Mouse (Mus musculus) cerebellum, postnatal 14 days (tissue): ENCODE results near the gene Tmem26.

ENCODE experiments used
- DNase-seq, 2 experiments: peaks; one replicate each; pipeline ENCODE4 v3.0.0; 2021; ENCODE audit warnings: mixed read lengths in 2 of 2

Tmem26 gene

DNA sequence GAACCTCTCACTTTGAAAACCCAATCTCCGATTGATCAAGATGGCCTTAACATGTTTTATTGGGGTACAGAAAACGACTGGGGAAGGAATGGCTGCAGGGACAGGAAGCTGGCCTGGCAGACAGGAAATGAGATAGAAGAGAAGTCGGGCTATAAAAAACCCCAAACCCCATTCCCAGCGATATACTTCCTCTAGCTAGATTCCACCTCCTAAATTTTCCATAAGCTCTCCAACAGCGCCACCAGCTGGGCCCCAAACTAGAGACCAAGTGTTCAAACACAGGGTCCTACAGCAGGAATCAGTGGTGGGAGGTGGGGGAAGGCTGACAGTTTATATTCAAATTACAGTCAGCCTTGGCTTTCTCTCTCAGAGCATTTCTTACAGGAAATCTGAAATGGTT is 35.8 kb downstream of the Tmem26 start:
- peak in 1 of 2 experiments; percentile 5 for DNase-seq

GRCm38 (mm10) chr10:68759789-68760188 is 36.3 kb downstream of the Tmem26 start:
- no peak for DNase-seq

- DNase-seq = no peak
These were observed 57.8 kb downstream of the Tmem26 start for GRCm38 (mm10) chr10:68781067-68781868.

DNA sequence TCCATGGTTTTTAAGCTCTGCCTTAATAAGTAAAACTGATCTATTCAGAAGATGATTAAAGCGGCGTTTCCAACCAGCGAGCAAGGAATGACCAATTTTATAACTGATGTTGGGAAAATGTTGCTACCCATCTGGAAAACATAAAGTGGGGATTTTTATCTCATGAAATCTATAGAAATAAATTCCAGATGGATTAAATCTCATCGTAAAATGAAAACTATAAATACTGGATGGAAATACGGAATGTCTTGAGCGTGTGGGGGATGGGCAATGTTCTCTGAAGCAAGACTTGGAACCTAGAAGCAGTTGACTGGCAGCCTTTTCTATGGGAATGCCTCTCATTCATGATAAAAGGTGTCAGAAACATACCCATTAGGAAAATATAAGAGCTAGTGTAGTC is 59.3 kb downstream of the Tmem26 start:
- DNase-seq = no peak

GRCm38 (mm10) chr10:68783856-68784255 is 60.4 kb downstream of the Tmem26 start:
- no peak for DNase-seq

- no peak for DNase-seq
These were observed 61.0 kb downstream of the Tmem26 start for GRCm38 (mm10) chr10:68784463-68784862.

- no peak for DNase-seq
These were observed 72.0 kb downstream of the Tmem26 start for GRCm38 (mm10) chr10:68795466-68795865.

- no peak for DNase-seq
These were observed 76.4 kb downstream of the Tmem26 start for GRCm38 (mm10) chr10:68799883-68800282.

GRCm38 (mm10) chr10:68800339-68800738 is 76.9 kb downstream of the Tmem26 start:
- DNase-seq = no peak

DNA sequence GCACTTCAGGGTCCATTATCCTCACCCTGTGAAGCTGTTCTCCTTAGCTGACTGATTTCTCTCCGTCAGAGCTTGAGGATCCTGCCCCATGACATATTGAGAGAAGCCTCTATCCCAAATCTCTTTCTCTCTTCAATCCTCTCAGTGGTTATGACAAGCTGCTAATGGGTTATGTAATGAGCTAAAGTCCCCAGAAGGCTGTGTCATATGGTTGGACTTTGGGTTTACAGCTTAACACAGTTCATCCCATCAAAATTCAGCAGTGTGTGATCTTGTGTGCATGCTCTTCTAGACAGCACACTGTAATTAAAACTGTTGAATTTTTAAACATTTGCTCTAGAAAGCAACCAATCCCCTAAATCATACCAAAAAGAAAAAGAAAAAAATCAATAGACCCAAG is 82.9 kb downstream of the Tmem26 start:
- no peak for DNase-seq

GRCm38 (mm10) chr10:68810958-68811357 is 87.5 kb downstream of the Tmem26 start:
- DNase-seq = no peak

- DNase-seq = no peak
These were observed 89.3 kb downstream of the Tmem26 start for GRCm38 (mm10) chr10:68812699-68813098.

DNA sequence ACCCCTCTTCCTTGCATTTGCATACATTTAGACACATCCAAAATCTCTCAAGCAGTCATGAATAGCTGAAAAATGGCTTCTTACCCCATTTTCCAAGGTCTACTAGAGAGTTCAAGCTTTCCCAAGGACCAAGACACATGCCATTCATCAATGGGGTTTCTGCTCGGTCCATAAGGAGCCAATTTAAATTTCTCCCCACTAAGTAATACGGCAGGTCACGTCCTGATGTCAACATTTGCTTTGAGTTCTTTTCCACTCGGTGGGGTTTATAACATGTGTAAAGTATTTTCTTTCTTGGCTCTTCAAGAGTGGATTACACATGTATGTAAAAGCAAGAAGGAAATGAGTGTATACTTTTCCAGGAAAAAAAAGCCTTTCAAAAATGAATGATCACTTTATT is 93.8 kb downstream of the Tmem26 start:
- no peak for DNase-seq

DNA sequence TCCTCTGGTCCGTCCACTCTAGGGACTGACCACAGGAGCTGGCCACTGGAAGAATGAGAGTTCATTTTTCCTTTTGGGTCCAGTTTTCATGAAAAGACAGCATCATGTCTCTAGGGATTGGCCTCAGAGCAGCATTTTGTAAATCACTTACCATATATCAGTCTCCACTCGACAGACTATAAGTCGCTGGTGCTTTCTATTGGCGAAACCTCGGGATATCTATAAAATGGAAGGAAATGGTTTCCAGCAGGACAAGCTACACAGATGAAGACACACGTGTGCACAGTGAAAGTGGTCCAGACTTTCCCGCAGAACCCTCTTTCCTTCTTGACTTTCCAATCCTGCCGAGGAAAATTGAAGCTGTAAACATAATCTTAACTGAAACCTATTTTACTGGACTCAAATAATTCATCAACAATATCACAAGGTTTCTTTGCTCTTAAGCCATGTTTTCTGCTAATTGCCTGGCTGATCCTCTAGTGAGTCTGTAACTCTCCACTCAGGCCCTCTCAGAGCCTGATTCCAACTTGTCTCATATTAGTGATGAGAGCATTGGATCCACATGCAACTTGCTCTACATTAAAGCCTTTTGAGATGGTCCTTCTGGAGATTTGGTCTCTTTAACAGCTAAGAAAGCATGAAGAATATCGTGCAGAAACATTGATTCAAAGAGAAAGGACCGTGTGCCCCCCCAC is 94.8 kb downstream of the Tmem26 start:
- no peak for DNase-seq

DNA sequence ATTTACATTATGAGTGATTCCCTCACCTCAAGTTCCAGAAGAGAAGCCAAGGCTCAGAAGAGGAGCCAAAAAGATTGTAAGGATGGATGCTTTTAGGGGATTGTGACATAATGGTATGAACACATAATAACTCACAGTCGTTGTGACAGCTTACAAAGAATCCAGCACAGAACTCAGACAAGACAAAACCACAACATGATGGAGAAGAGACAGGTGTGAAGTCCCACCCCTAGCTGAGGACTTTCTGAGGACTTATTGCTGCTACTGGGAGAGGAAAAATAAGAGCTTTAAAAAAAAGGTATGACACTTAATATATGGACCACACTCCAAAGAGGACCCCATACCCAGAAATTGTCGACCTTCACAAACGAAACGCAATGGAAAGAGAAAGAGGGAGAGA is 101.1 kb downstream of the Tmem26 start:
- no peak for DNase-seq
